Mouse (Mus musculus) bone marrow macrophage, adult 2 months (primary cell): ENCODE measurements around the gene Krt7.

Experiments
- CTCF ChIP-seq: IDR thresholded peaks from 2 replicates; pipeline ENCODE4 v1.5.1; 2012; ENCODE audit warnings: low read depth, mild to moderate bottlenecking, low read length, moderate library complexity
- POLR2A ChIP-seq: IDR thresholded peaks from 2 replicates; pipeline ENCODE4 v1.6.1; 2012; ENCODE audit warnings: mild to moderate bottlenecking, low read depth, low read length, borderline replicate concordance

DNA sequence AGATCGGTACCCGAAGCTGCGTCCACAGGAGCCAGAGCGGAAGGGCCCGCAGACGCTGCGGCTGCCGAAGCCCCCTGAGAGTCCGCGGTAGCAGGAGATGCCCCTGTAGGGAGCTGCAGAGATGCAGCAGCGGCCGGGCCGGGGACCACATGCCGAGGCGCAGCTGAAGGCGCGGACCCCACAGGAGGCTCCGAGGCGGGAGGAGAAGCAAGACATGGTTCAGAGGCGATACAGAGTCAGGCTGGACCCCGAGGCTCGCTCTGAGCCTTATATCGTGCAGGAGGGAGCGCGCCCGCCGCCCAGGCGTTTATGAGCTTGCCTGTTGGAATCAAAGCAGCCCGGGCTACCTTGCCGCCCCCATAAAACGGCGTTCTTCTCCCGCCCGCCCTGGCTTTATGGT lies 27.7 kb downstream of the Krt7 start, which contains the start of gene Krt87:
- no peak for TF ChIP-seq CTCF
- TF ChIP-seq POLR2A = no peak
